Mouse (Mus musculus) skeletal muscle tissue, adult 2 months (tissue): ENCODE data around the gene Csrnp3.

Experiments used
- DNase-seq: peaks from one replicate; pipeline ENCODE4 v3.0.0-alpha.2; 2012; ENCODE audit warnings: low read depth, low spot score

The Csrnp3 gene

GRCm38 (mm10) chr2:66018711-66019110 lies 173.1 kb downstream of the Csrnp3 start:
- no peak for DNase-seq

DNA sequence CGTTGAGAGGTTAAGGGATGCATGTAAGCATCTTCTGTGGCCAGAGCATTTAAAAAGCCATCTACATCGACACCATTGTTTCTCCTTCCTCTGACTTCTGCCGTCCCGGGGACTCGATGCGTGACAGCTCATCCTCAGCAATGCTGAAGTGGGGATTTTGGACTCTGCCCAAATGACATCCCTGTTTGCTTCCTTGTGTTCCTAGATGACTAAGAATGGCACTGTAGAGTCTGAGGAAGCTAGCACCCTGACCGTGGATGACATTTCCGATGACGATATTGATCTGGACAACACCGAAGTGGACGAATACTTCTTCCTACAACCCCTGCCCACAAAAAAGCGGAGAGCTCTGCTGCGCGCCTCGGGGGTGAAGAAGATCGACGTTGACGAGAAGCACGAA lies 173.7 kb downstream of the Csrnp3 start:
- no peak for DNase-seq

- DNase-seq, result no peak
Measured at GRCm38 (mm10) chr2:66023419-66023818, 177.9 kb downstream of the Csrnp3 start.

GRCm38 (mm10) chr2:66024837-66025236 lies 179.3 kb downstream of the Csrnp3 start:
- DNase-seq, result no peak

DNA sequence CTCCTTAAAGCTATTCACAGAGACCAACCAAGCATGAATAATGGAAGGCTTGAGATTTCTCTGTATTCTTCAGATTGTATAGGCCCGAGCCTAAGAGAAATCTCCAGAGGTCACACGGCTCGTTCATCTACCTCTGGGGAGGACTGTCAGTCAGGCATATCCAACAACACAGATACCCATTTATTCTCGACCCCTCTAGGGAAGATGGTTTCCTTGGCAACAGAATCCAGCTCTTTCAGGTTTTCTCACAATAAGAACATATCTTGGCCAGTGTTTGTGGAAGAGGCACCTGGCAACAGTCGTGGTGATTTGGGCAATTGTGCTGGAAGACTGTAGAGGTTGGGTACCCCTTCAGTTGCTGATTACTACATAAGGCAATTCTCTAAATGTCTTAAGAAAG lies 183.2 kb downstream of the Csrnp3 start:
- no peak for DNase-seq

DNA sequence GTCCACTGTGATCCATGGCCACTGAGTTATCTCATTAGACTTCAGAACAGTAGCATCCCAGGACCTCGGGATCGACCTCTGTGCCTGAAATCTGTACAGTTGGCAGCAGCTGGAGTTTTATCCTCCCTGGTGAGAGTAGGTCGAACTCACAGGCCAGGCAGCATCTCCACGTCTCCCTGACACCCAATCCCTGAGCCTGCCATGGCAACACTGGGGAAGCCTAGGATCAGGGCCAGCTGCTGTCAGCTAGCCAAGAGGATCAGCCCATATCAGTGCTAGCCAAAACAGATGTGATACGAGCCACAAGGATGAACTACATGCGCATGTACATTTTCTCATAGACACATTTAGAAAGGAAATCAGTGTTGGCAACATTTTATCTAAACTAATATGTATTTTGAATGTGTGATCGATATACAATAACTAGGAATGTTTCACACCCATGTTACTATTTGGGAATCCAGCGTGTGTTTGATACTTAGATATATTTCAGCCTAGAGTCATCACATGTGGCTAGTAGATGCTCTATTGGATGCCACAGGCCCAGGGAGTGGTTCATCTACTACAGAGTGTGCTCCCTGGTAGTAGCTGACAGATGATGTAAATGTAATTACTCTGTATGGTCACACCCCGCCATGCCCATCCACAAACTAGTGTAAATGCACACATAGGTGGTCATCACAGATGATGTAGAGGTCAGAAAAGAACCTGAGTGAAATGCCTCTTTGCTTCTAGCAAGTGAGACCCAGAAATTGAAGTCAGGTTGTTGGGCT lies 189.5 kb downstream of the Csrnp3 start:
- peak; percentile 20 for DNase-seq

DNA sequence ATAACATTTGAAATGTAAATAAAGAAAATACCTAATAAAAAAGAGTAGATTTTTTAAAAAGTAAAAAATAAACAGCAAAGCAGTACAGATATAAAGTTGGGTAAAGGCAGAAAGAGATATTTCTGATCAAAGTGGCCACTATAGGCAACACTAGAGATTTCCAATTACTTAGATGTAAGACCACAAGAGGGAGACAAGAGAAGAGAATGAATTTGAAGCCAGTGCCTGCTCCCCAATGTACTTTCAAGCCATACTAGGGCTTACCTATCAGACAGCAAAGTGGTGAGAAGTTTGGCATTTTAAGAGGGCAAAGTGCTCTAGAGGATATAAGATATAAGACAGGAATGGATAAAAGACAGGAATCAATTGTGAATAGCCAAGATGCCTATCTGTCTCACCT lies 195.0 kb downstream of the Csrnp3 start:
- DNase-seq, result no peak

DNA sequence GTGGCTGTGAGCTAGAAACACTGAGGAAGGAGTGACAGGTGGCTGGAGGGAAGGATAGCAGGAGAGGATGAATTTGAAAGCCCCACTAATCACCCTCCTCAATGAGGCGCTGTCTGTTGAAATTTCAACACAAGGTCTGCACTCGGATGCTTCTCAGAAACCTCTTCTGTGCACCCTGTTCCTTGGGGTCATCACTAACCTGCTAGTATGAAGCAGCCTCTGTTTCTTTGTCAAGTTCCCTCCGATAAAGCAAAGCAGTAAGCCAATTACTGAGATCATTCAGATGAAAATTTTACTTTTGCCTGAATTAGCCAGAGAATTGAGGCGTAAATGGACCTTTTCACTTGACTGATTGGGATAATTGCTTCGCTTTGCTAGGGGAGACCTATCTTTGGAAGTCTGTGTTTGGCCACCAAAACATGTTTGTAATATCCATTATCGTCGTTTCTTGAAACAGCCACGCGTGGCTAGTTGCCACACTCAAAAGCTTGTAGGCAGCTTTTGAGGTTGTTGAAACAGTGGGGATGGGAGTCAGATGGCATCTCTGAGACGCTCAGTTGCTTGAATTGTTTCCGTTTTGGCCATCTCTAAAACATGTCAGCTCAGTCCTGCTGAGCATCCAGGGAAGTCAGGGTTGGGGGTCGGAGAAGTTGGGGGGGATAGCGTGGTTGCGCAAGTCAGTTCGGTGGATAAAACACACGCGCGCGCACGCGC lies 195.8 kb downstream of the Csrnp3 start:
- no peak for DNase-seq

DNA sequence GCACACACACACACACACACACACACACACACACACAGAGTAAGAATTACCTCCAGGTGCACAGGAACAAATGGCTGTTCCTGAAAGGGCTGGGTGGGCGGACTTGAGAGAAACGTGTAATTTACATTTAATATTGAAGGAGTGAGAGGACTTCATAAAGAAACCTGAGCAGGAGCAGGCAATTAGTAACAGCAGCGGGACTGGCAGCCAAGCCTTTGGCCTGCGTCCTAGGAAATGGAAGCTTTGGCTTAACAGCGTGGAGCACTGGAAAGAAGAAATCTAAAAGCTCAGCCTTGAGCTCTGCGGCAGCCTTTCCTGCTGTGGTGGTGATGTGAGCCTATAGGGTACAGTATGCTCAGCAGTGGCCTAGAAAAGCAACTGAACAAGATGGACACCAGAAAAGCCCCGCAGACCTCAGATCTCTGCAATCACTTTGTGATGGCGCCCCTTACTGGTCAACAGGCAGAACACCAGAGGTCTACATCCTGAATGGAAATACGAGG lies 196.4 kb downstream of the Csrnp3 start:
- DNase-seq, result no peak

DNA sequence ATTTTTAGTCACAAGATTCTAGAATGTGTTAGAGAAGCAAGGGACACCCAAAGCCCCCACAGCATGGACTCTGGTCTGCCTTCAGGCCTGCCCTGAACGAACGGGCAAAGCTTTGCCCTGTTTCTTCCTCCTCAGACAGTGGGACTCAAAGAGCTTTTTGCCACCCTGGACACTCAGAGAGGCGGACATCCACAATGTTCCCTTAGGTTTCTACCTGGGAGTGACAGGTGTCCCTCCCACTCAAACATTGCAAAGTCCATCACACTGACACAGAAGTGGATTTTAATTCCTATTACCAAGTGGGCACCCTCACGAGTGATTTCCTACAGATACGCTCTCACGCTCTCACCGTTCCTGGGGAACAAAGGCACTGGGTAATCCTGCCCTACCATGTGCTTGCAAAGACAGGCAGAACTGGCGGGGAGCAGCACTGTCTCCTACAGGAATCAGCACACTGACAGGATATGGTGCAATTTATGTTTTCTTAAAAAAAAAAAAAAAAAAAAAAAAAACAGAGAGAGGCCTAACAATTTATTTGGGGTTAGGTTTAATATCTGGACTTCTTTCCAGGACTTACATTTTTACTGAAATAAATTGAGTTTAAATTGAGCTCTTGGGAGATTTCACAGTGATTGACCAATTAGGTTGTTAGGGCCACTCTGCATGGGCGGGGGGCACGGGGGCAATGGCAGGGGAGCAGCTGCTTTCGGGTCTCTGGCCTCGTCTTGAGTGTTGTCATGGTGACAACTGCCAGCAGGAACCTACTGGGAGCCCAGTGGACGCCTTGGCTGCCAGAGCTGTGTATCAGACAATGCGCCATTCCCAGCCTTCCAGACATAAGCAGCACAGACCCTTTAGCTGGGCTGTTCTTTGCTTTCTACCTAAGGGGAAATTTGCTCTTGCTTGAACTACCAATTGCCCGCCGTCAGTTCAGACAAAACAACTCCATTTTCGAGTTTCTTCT lies 198.2 kb downstream of the Csrnp3 start:
- DNase-seq, result no peak

- no peak for DNase-seq
Measured at GRCm38 (mm10) chr2:66044405-66045089, 199.0 kb downstream of the Csrnp3 start.

DNA sequence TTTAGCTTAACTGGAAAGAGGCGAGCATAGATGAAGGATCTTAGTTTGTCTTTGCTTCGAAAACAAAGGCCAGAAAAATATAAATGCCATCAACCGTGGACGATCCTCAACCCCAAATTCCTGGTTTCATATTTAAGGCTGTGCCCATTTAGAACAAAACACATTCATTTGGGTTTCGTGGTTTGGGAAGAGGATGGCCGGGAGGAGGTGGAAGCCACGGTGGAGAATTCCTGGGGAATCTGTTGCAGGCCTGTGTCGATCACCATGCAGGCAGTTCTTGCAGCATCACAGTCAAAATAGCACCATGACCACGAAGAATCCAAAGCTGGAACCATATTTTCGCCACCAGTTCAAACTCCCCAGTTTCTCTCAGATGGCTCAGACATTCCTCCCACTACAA lies 217.7 kb downstream of the Csrnp3 start:
- no peak for DNase-seq

DNA sequence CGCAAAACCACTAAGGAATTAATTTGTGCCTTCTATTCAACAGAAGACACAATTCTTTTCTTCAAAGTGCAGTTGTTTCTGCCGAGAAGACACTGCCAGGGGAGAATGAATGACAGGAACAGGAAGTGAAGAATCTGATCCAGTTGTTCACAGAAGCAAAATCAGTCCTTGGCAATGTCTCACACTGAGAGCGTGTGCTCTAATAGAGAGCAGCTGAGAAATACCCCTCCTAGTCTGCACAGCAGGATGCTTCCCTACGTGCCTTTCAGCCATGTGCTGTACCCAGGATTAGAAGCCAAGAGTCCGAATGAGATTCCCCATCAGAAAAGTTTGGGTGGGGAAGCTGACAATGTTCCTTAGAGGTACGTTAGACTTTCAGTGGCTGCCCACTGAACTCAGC lies 223.9 kb downstream of the Csrnp3 start:
- DNase-seq, result no peak

- DNase-seq, result no peak
Measured at GRCm38 (mm10) chr2:66080731-66081130, 235.2 kb downstream of the Csrnp3 start.
